Mouse (Mus musculus): ENCODE data around the gene 9930021J03Rik.

9930021J03Rik gene

GRCm38 (mm10) chr19:29696309-29696708 is 109.5 kb downstream of the 9930021J03Rik start:
- no peak for DNase-seq (ENCODE audit: low spot score)

- DNase-seq (ENCODE audit: low spot score), result no peak
These were observed 110.7 kb downstream of the 9930021J03Rik start for GRCm38 (mm10) chr19:29695071-29695470.

GRCm38 (mm10) chr19:29683844-29684540 is 121.8 kb downstream of the 9930021J03Rik start:
- peak; percentile 89 for DNase-seq (ENCODE audit: low spot score)

- no peak for DNase-seq (ENCODE audit: low spot score)
These were observed 125.3 kb downstream of the 9930021J03Rik start for GRCm38 (mm10) chr19:29680182-29681152.

- DNase-seq (ENCODE audit: low spot score), result no peak
These were observed 127.5 kb downstream of the 9930021J03Rik start for GRCm38 (mm10) chr19:29678181-29678778.

DNA sequence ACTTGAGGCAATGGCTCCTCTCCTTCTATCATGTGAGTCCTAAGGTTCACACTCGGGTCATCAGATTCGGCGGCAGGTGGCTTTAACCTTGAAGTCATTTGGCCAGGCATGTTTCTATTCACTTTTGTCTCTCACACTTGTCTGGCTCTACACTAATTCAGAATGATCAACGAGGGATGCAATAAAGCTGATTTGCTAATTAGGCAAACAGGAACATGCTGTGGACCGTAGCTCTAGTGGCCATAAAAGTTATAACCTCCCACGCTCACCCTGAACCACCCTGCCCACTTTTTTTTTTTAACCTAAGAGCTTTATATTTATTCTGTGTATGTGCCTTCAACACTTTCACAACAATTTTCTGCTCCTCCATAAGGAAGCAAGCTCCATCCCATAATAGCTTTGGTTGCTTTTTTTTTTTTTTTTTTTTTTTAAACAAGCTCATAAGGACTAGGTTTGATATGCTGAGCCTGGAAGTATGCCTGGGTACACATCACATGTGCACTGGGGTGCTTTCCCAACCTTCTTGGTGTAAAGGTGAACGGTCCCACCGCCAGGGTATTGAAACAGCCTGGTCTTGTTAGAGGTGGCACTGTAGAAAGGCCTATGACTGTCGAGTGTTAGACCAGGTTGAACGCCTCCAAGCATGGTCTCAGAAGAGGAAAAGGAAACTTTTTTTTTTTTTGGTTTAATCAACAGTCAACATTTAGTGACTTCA is 129.2 kb downstream of the 9930021J03Rik start:
- no peak for DNase-seq (ENCODE audit: low spot score)

DNA sequence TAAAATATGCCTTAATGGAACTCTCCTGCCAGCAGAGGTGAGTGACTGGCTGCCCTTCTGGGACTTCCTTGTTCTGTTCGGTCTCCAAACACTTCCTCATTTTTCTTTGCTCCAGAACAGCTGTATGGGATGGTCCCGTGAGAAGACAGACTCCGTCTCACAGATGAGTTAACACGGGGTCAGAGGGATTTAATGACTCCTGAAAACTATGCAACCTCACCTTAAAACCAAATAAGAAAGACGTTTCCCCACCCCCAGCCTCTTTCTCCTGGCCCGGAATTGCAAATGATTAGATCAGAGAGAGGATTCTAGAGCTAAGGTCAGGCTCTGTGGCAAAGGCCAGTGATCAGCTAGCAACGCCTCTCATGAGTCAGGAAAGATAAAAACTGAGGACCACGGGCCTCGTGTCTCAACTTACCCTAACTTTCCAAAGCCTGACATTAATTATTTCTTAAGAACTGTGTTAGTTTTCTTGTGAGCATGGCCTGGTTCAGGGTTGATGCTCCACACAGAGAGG is 130.2 kb downstream of the 9930021J03Rik start:
- DNase-seq (ENCODE audit: low spot score), result no peak

DNA sequence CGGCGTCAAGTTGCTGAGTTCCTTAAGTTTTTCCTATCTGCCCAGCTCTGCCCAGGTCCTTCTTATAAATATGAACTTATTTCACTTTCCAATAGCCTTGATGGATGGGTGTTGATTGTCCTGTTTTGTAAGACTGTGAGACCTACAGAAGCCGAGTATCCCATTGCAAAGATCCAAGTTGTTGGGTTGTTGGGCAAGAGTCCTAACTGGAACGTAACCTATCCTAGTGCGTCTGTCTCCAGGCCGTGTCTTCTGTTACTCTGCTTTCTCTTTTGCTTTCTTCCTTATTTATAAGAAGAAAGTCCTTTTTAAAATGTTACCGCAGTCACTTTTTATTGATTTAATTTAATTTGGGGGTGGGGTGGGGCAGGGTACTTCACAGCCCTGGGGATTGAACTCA is 130.8 kb downstream of the 9930021J03Rik start:
- DNase-seq (ENCODE audit: low spot score), result no peak

- DNase-seq (ENCODE audit: low spot score), result no peak
These were observed 133.1 kb downstream of the 9930021J03Rik start for GRCm38 (mm10) chr19:29672660-29673059.

GRCm38 (mm10) chr19:29671160-29671559 is 134.6 kb downstream of the 9930021J03Rik start:
- no peak for DNase-seq (ENCODE audit: low spot score)

DNA sequence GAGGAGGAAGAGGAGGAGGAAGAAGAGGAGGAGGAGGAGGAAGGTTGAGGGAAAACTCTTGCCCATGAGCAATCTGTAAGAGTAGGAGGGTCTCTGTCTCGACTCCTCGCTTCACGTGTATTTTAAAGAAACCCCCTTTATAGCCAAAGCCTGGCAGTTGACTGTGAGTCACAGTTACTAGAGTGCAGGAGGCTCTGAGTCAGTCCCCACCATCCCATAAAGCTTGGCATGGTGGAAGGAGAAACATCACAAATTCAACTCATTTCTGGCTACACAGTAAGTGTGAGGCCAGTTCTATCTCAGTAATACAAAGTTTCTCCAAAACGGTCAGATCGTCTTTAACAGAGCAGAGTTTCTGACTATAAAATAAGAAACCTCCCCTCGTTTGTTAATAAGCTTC is 135.5 kb downstream of the 9930021J03Rik start:
- no peak for DNase-seq (ENCODE audit: low spot score)

GRCm38 (mm10) chr19:29668135-29668534 is 137.7 kb downstream of the 9930021J03Rik start:
- no peak for DNase-seq (ENCODE audit: low spot score)

- DNase-seq (ENCODE audit: low spot score), result no peak
These were observed 138.7 kb downstream of the 9930021J03Rik start for GRCm38 (mm10) chr19:29666965-29667594.

DNA sequence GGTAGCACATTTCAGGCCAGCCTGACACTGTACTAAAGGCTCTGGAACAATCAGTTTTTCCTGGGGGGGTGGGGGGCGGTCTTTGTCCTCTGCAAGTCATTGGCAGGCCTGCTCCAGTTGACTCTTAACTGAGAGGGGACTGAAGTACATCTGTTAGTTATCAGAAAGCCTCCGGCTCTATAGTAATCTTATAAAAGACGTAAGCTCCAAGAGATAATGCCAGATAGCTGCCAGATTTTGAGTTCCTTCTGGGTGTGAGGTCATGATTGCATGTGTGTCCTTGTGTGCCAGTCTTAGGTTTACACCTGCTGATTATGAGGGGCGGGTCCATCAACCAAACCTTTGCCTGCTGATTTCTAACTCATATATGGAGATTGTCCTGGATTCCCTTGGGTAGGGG is 139.6 kb downstream of the 9930021J03Rik start:
- DNase-seq (ENCODE audit: low spot score), result no peak

GRCm38 (mm10) chr19:29664934-29665333 is 140.9 kb downstream of the 9930021J03Rik start:
- DNase-seq (ENCODE audit: low spot score), result no peak
